Mouse (Mus musculus) heart, postnatal 0 days (tissue): ENCODE measurements around the gene Pebp1.

Experiments
- CTCF ChIP-seq: IDR thresholded peaks from 2 replicates; pipeline ENCODE4 v1.5.1; 2016; ENCODE audit warnings: antibody characterized with exemption, control low read depth, low read depth
- EP300 ChIP-seq: IDR thresholded peaks from 2 replicates; pipeline ENCODE4 v1.6.1; 2016; ENCODE audit warnings: antibody characterized with exemption, low read depth

- TF ChIP-seq CTCF, result no peak
- TF ChIP-seq EP300, result no peak
Measured at GRCm38 (mm10) chr5:117239106-117239505, 48.3 kb downstream of the Pebp1 start.
